Mouse (Mus musculus) embryonic facial prominence, embryonic 11.5 days (tissue): ENCODE data around the gene Gse1. TPM values are rescaled to one million over a fixed set of nuclear protein-coding genes. Genes with fewer than 3 reads are reported as not detected.
A peak's percentile ranks its signal among the peaks of the same experiment; 100 is the strongest.

ENCODE experiments used
- ATAC-seq: fragments of 200-750 bp; cut with Nextera tagmentation; replicated peaks from 2 replicates; pipeline ENCODE4 v1.8.0; 2017; ENCODE audit warnings: low read depth; ENCODE audit not compliant: insufficient number of reproducible peaks, low FRiP score, low TSS enrichment
- DNase-seq: peaks from one replicate; pipeline ENCODE4 v3.0.0-alpha.2; 2015; ENCODE audit warnings: low spot score
- H3K27ac ChIP-seq: fragments of 300-500 bp; sonication (generic); replicated peaks from 2 replicates; pipeline ENCODE4 v1.5.1; 2014; ENCODE audit warnings: mild to moderate bottlenecking, low read depth, low read length, control low read depth
- H3K27me3 ChIP-seq: fragments of 300-500 bp; sonication (generic); 2 replicates; pipeline ENCODE4 v1.6.1; 2014; ENCODE audit warnings: mild to moderate bottlenecking, low read length, moderate library complexity, mixed read lengths; ENCODE audit not compliant: control insufficient read depth, insufficient read depth
- H3K36me3 ChIP-seq: fragments of 300-500 bp; sonication (generic); replicated peaks from 2 replicates; pipeline ENCODE4 v1.6.1; 2014; ENCODE audit warnings: low read depth, mild to moderate bottlenecking, low read length, moderate library complexity, mixed read lengths; ENCODE audit not compliant: control insufficient read depth, insufficient read depth
- H3K4me1 ChIP-seq: fragments of 300-500 bp; sonication (generic); 2 replicates; pipeline ENCODE4 v1.6.1; 2014; ENCODE audit warnings: low read length, mixed read lengths; ENCODE audit not compliant: control insufficient read depth, insufficient read depth
- H3K4me2 ChIP-seq: fragments of 300-500 bp; sonication (generic); 2 replicates; pipeline ENCODE4 v1.6.1; 2014; ENCODE audit warnings: low read depth, mild to moderate bottlenecking, control low read depth, low read length, moderate library complexity
- H3K4me3 ChIP-seq: fragments of 300-500 bp; sonication (generic); 2 replicates; pipeline ENCODE4 v1.5.1; 2014; ENCODE audit warnings: low read depth, low read length, control low read depth
- H3K9ac ChIP-seq: fragments of 300-500 bp; sonication (generic); replicated peaks from 2 replicates; pipeline ENCODE4 v1.6.1; 2014; ENCODE audit warnings: mild to moderate bottlenecking, control low read depth, low read length
- H3K9me3 ChIP-seq: fragments of 300-500 bp; sonication (generic); replicated peaks from 2 replicates; pipeline ENCODE4 v1.6.1; 2016; ENCODE audit warnings: mild to moderate bottlenecking, low read length, inconsistent platforms, mixed read lengths; ENCODE audit not compliant: control insufficient read depth
- WGBS: fragments of 180-500 bp; shearing (Covaris S2); extraction: QIAGEN DNeasy Blood & Tissue Kit; methylation state at CpG from one replicate; pipeline ENCODE4 v1.1.7; 2014; 5-methylcytosine and 5-hydroxymethylcytosine counted together
- polyA plus RNA-seq: library from polyadenylated mRNA; unstranded; fragments of >200 nt; fragmentation: Nextera tagmentation; extraction: Ambion mirVana; gene quantifications from 2 replicates; pipeline ENCODE4 v1.2.1, GENCODE M21; 2014

Gene Gse1
- polyA plus RNA-seq, 1 experiment from 2014 or later: 8.1 TPM

- no peak for ATAC-seq
- Histone ChIP-seq H3K4me2 (no peak overlapping the region), H3K27me3 (no peaks in the 10 kb centered on the region), H3K27ac (no peak overlapping the region), H3K4me3 (no peak overlapping the region), H3K4me1 (peaks cover 19% of the 10 kb centered on the region), H3K36me3 (no peaks in the 10 kb centered on the region), H3K9me3 (no peaks in the 10 kb centered on the region), H3K9ac (no peak overlapping the region)
- WGBS: 58% methylated on average over 11 of the region's 11 CpGs
- no peak for DNase-seq
Observed at GRCm38 (mm10) chr8:120302941-120303675, 74.9 kb downstream of the Gse1 start.

GRCm38 (mm10) chr8:120304097-120304496 is 75.8 kb downstream of the Gse1 start:
- Histone ChIP-seq H3K9me3 (no peaks in the 10 kb centered on the region), H3K4me2 (no peak overlapping the region), H3K27ac (no peak overlapping the region), H3K27me3 (0 out of 2 replicates have a peak, but pooled peaks cover 2% of the 10 kb centered on the region), H3K36me3 (no peaks in the 10 kb centered on the region), H3K4me1 (peaks cover 11% of the 10 kb centered on the region), H3K4me3 (no peak overlapping the region), H3K9ac (peak overlapping the region; percentile 14; the same call in 1 of the 2 replicates)
- WGBS: 22% methylated on average over 9 of the region's 9 CpGs
- DNase-seq (no peak), ATAC-seq (no peak)

- Histone ChIP-seq H3K9ac (no peak overlapping the region), H3K9me3 (no peaks in the 10 kb centered on the region), H3K36me3 (no peaks in the 10 kb centered on the region), H3K4me3 (no peak overlapping the region), H3K27me3 (0 out of 2 replicates have a peak, but pooled peaks cover 2% of the 10 kb centered on the region), H3K4me1 (peaks cover 13% of the 10 kb centered on the region), H3K27ac (no peak overlapping the region), H3K4me2 (no peak overlapping the region)
- ATAC-seq: no peak; the same call in 1 of the 2 replicates
- WGBS: 70% methylated on average over 10 of the region's 10 CpGs
- no peak for DNase-seq
Observed at GRCm38 (mm10) chr8:120305800-120306385, 77.6 kb downstream of the Gse1 start.

- H3K36me3 ChIP-seq: no peaks in the 10 kb centered on the region
- WGBS: 3% methylated on average over 16 of the region's 16 CpGs
- H3K4me3 ChIP-seq: no peak overlapping the region
- H3K4me2 ChIP-seq: peak overlapping the region; percentile 4; the same call in 1 of the 2 replicates
- H3K27ac ChIP-seq: no peak overlapping the region
- H3K4me1 ChIP-seq: peaks cover 13% of the 10 kb centered on the region
- DNase-seq (peak; percentile 48), ATAC-seq (peak; percentile 14)
- H3K9ac ChIP-seq: no peak overlapping the region; the same call in 1 of the 2 replicates
- H3K27me3 ChIP-seq: 0 out of 2 replicates have a peak, but pooled peaks cover 2% of the 10 kb centered on the region
- no peaks in the 10 kb centered on the region for H3K9me3 ChIP-seq
Observed at GRCm38 (mm10) chr8:120307103-120307502, 78.8 kb downstream of the Gse1 start.

GRCm38 (mm10) chr8:120307528-120307927 is 79.3 kb downstream of the Gse1 start:
- H3K27me3 ChIP-seq: 0 out of 2 replicates have a peak, but pooled peaks cover 2% of the 10 kb centered on the region
- no peaks in the 10 kb centered on the region for H3K9me3 ChIP-seq
- H3K9ac ChIP-seq: no peak overlapping the region
- H3K27ac ChIP-seq: no peak overlapping the region
- no peak for ATAC-seq
- 49% methylated on average over 11 of the region's 11 CpGs for WGBS
- no peak overlapping the region for H3K4me2 ChIP-seq
- no peak overlapping the region for H3K4me3 ChIP-seq
- no peak for DNase-seq
- H3K36me3 ChIP-seq: no peaks in the 10 kb centered on the region
- H3K4me1 ChIP-seq: peaks cover 13% of the 10 kb centered on the region

- ATAC-seq (no peak), DNase-seq (no peak)
- Histone ChIP-seq H3K9ac (0 out of 2 replicates have a peak overlapping the region, but pooled peaks have one; percentile 6), H3K4me1 (peaks cover 13% of the 10 kb centered on the region), H3K9me3 (no peaks in the 10 kb centered on the region), H3K4me3 (no peak overlapping the region), H3K36me3 (no peaks in the 10 kb centered on the region), H3K27me3 (0 out of 2 replicates have a peak, but pooled peaks cover 2% of the 10 kb centered on the region), H3K4me2 (no peak overlapping the region), H3K27ac (no peak overlapping the region)
- 30% methylated on average over 8 of the region's 8 CpGs for WGBS
Observed at GRCm38 (mm10) chr8:120308131-120308530, 79.9 kb downstream of the Gse1 start.

GRCm38 (mm10) chr8:120308553-120308952 is 80.3 kb downstream of the Gse1 start:
- peaks cover 13% of the 10 kb centered on the region for H3K4me1 ChIP-seq
- no peak overlapping the region for H3K4me2 ChIP-seq
- H3K27ac ChIP-seq: no peak overlapping the region
- ATAC-seq (no peak), DNase-seq (no peak)
- no peak overlapping the region for H3K4me3 ChIP-seq
- H3K9me3 ChIP-seq: no peaks in the 10 kb centered on the region
- H3K36me3 ChIP-seq: no peaks in the 10 kb centered on the region
- H3K27me3 ChIP-seq: 0 out of 2 replicates have a peak, but pooled peaks cover 2% of the 10 kb centered on the region
- 40% methylated on average over 9 of the region's 9 CpGs for WGBS
- H3K9ac ChIP-seq: 0 out of 2 replicates have a peak overlapping the region, but pooled peaks have one; percentile 6

GRCm38 (mm10) chr8:120309326-120309725 is 81.1 kb downstream of the Gse1 start:
- Histone ChIP-seq H3K9ac (no peak overlapping the region), H3K4me1 (peaks cover 7% of the 10 kb centered on the region), H3K27me3 (0 out of 2 replicates have a peak, but pooled peaks cover 2% of the 10 kb centered on the region), H3K36me3 (no peaks in the 10 kb centered on the region), H3K27ac (0 out of 2 replicates have a peak overlapping the region, but pooled peaks have one; percentile 20), H3K4me2 (no peak overlapping the region), H3K9me3 (no peaks in the 10 kb centered on the region), H3K4me3 (no peak overlapping the region)
- 56% methylated on average over 18 of the region's 18 CpGs for WGBS
- ATAC-seq: no peak
- DNase-seq: no peak
